Comparison of ENCODE assay signal across 9 mouse cellular contexts in genomic region chr2:143696026-143696557, GRCm38 (mm10).
DNase-seq lines count a peak whose midpoint lies in the region; ATAC-seq and TF ChIP-seq lines count a peak whose summit lies in the region.
"Had no signal": no experiment of that assay in that cellular context is flagged by ENCODE, and none has a peak within 500 bp of the region (broad histone marks: within the 10 kb centered on the region; RNA-seq: fewer than 3 reads in every experiment).

No protein-coding gene starts in this region.

- no peaks in the 10 kb centered on the region for H3K27me3 ChIP-seq in forebrain, embryonic 15.5 days
- H3K27me3 ChIP-seq in forebrain, embryonic 10.5 days (ENCODE audit: poor library complexity, severe bottlenecking): no peaks in the 10 kb centered on the region
- no peaks in the 10 kb centered on the region for H3K27me3 ChIP-seq in hindbrain, postnatal 0 days (ENCODE audit: insufficient read depth, low read length)

- no peak overlapping the region for H3K9ac ChIP-seq in forebrain, embryonic 15.5 days (replicated peaks)
- no peak overlapping the region for H3K9ac ChIP-seq in hindbrain, postnatal 0 days (replicated peaks; ENCODE audit: low read length)
- H3K9ac ChIP-seq: lung, embryonic 14.5 days had no signal

- WGBS in forebrain, embryonic 15.5 days: 59% methylated on average over 14 of the region's 14 CpGs
- 83% methylated on average over 14 of the region's 14 CpGs for WGBS in forebrain, embryonic 10.5 days
- WGBS in hindbrain, postnatal 0 days: 54% methylated on average over 14 of the region's 14 CpGs

- no peak for TF ChIP-seq CTCF in layer of hippocampus, adult 2 months (conservative IDR thresholded peaks at IDR 0.05)
- no peak for TF ChIP-seq CTCF in hindbrain, postnatal 0 days (IDR thresholded peaks at IDR 0.05; ENCODE audit: low read depth)

- H3K36me3 ChIP-seq in forebrain, embryonic 15.5 days: no peaks in the 10 kb centered on the region
- no peaks in the 10 kb centered on the region for H3K36me3 ChIP-seq in forebrain, embryonic 10.5 days (replicated peaks)
- H3K36me3 ChIP-seq in hindbrain, postnatal 0 days (ENCODE audit: insufficient read depth, low read length): no peaks in the 10 kb centered on the region

- H3K4me2 ChIP-seq in forebrain, embryonic 15.5 days (replicated peaks): no peak overlapping the region
- H3K4me2 ChIP-seq in hindbrain, postnatal 0 days (ENCODE audit: low read depth, low read length): no peak overlapping the region
- H3K4me2 ChIP-seq: lung, embryonic 14.5 days had no signal

- no peak overlapping the region for H3K4me3 ChIP-seq in forebrain, embryonic 15.5 days
- H3K4me3 ChIP-seq in forebrain, embryonic 10.5 days: no peak overlapping the region
- H3K4me3 ChIP-seq in layer of hippocampus, adult 2 months: peak overlapping the region; percentile 17; the same call in 1 of the 2 replicates
- H3K4me3 ChIP-seq in hindbrain, postnatal 0 days (ENCODE audit: low read length): no peak overlapping the region

- DNase-seq in forebrain, embryonic 10.5 days (ENCODE audit: extremely low spot score, low spot score): no peak
- peak; percentile 19 to 48 for DNase-seq in layer of hippocampus, adult 2 months (ENCODE audit: low spot score in 2 of 2)
- no peak for DNase-seq in layer of hippocampus, postnatal 25 days (ENCODE audit: extremely low spot score in 1 of 2, low spot score in 1 of 2)
- DNase-seq in hindbrain, postnatal 0 days (ENCODE audit: low spot score): peak; percentile 44
- DNase-seq in retina, adult 2 months (ENCODE audit: low read depth, low spot score): peak; percentile 18
- DNase-seq in Muller cell, postnatal 12 days (ENCODE audit: inconsistent ontology term): no peak
- DNase-seq in cerebellum, postnatal 25 days: no peak

- peaks cover 8% of the 10 kb centered on the region; the same call in 1 of the 2 replicates for H3K9me3 ChIP-seq in forebrain, embryonic 15.5 days
- H3K9me3 ChIP-seq in forebrain, embryonic 10.5 days: no peaks in the 10 kb centered on the region; the same call in 1 of the 2 replicates
- H3K9me3 ChIP-seq in hindbrain, postnatal 0 days (ENCODE audit: low read length): 0 out of 2 replicates have a peak, but pooled peaks cover 6% of the 10 kb centered on the region

- H3K27ac ChIP-seq in forebrain, embryonic 15.5 days (replicated peaks): 0 out of 2 replicates have a peak overlapping the region, but pooled peaks have one; percentile 14
- H3K27ac ChIP-seq in forebrain, embryonic 10.5 days: no peak overlapping the region
- H3K27ac ChIP-seq in layer of hippocampus, adult 2 months: peak overlapping the region; percentile 86
- H3K27ac ChIP-seq in hindbrain, postnatal 0 days: peak overlapping the region; percentile 5; the same call in 1 of the 2 replicates

- no peaks in the 10 kb centered on the region for H3K4me1 ChIP-seq in forebrain, embryonic 15.5 days
- H3K4me1 ChIP-seq in forebrain, embryonic 10.5 days: no peaks in the 10 kb centered on the region
- no peaks in the 10 kb centered on the region for H3K4me1 ChIP-seq in hindbrain, postnatal 0 days (ENCODE audit: insufficient read depth, low read length)

- no peak for ATAC-seq in forebrain, embryonic 15.5 days (replicated peaks)
- peak; percentile 60 for ATAC-seq in hindbrain, postnatal 0 days

Comparison
In these comparisons a context has a peak if more than half of its experiments do, and no peak if none do; other contexts are left out.
1. DNase-seq: peak in layer of hippocampus, adult 2 months (2 of 2), hindbrain, postnatal 0 days (single experiment) and retina, adult 2 months (single experiment); none in forebrain, embryonic 10.5 days (single experiment), layer of hippocampus, postnatal 25 days (0 of 2), Muller cell, postnatal 12 days (single experiment) and cerebellum, postnatal 25 days (0 of 2).